25 mouse cellular contexts compared by ENCODE assay signal in the genomic region with DNA sequence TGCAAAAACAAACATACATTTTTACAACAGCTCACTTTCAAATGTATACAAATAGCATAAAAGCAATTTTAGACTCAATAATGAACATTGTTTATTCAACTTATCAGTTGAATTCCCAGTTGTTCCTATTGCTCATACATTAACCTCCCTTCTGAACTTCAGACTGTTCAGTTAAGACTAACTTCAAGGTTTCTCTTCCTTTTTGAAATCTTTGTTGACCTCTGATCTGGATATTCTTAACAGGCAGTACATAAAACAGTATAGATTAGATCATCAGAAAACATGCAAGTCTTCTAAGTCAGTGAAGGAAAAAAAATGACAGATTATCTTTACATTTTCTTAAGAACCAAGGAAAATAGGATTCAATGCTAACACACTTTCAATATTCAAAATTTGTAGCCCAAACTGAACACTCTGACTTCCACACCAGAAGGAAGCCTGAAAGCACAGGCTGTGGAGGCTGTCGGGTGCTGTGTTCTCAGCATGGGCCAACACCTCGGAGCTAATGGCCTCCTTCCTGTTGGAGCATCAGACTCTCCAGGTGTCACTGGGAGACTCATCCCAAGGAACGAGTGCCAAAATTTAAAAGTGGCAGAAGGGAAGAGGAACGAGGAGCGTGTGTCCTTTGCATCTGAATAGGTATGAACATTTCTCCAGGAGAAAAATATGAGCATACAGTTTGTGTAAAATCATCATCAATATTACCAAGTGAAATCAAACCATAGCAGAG. TPM values are rescaled to one million over a fixed set of nuclear protein-coding genes. Genes with fewer than 3 reads are reported as not detected.
A peak's percentile ranks its signal among the peaks of the same experiment; 100 is the strongest.
DNase-seq lines count a peak whose midpoint lies in the region; ATAC-seq and TF ChIP-seq lines count a peak whose summit lies in the region.
"Had no signal": no experiment of that assay in that cellular context is flagged by ENCODE, and none has a peak within 500 bp of the region (broad histone marks: within the 10 kb centered on the region; RNA-seq: fewer than 3 reads in every experiment).

No protein-coding gene starts in this region.

- no peaks in the 10 kb centered on the region for H3K36me3 ChIP-seq in midbrain, postnatal 0 days (ENCODE audit: insufficient read depth, low read length)
- H3K36me3 ChIP-seq in liver, postnatal 0 days (replicated peaks; ENCODE audit: insufficient read depth, low read length), result no peaks in the 10 kb centered on the region
- H3K36me3 ChIP-seq: forebrain, embryonic 15.5 days; G1E; heart, embryonic 13.5 days; limb, embryonic 13.5 days; liver, embryonic 13.5 days; midbrain, embryonic 13.5 days had no signal

- peak; percentile 43 for DNase-seq in left cerebral cortex, postnatal 4 days
- DNase-seq in left cerebral cortex, postnatal 10 days (ENCODE audit: extremely low spot score in 1 of 2, low spot score in 2 of 2), result no peak
- DNase-seq in cerebellum, adult 8-10 months, result peak; percentile 76
- DNase-seq in cerebellum, postnatal 36 days, result peak; percentile 79 to 82
- DNase-seq in midbrain, postnatal 0 days (ENCODE audit: low spot score), result no peak
- DNase-seq in liver, postnatal 0 days, result no peak
- no peak for DNase-seq in liver
- DNase-seq: adrenal gland, adult 8-10 months; B cell, adult 2 months; gastrocnemius, postnatal 25 days; heart, adult 18-20 months; heart, postnatal 14 days; kidney, adult 18-20 months; liver, embryonic 13.5 days; lung, embryonic 14.5 days; lung, postnatal 36 days; spleen, adult 18-20 months had no signal

- no peak overlapping the region for H3K4me3 ChIP-seq in midbrain, postnatal 0 days (ENCODE audit: low read depth, low read length)
- H3K4me3 ChIP-seq in liver, postnatal 0 days (ENCODE audit: low read depth, low read length), result no peak overlapping the region
- H3K4me3 ChIP-seq: forebrain, embryonic 15.5 days; heart, embryonic 13.5 days; limb, embryonic 13.5 days; liver, embryonic 13.5 days; megakaryocyte, embryonic 14.5 days; midbrain, embryonic 13.5 days had no signal

- no peak overlapping the region for H3K9ac ChIP-seq in midbrain, postnatal 0 days (replicated peaks; ENCODE audit: low read length, poor library complexity, severe bottlenecking)
- no peak overlapping the region for H3K9ac ChIP-seq in liver, postnatal 0 days (replicated peaks)
- H3K9ac ChIP-seq: forebrain, embryonic 15.5 days; heart, embryonic 13.5 days; limb, embryonic 13.5 days; liver, embryonic 13.5 days; lung, embryonic 14.5 days; midbrain, embryonic 13.5 days had no signal

- no peak overlapping the region for H3K4me2 ChIP-seq in midbrain, postnatal 0 days (ENCODE audit: low read depth, low read length, poor library complexity, severe bottlenecking)
- no peak overlapping the region for H3K4me2 ChIP-seq in liver, postnatal 0 days (ENCODE audit: low read depth, low read length)
- H3K4me2 ChIP-seq: forebrain, embryonic 15.5 days; heart, embryonic 13.5 days; limb, embryonic 13.5 days; liver, embryonic 13.5 days; lung, embryonic 14.5 days; midbrain, embryonic 13.5 days had no signal

- no peak for TF ChIP-seq CTCF in midbrain, postnatal 0 days (IDR thresholded peaks at IDR 0.05)
- TF ChIP-seq CTCF in liver, postnatal 0 days (IDR thresholded peaks at IDR 0.05; ENCODE audit: low read depth), result no peak

- no peak for TF ChIP-seq EP300 in liver, postnatal 0 days (IDR thresholded peaks at IDR 0.05; ENCODE audit: low read depth)

- WGBS in midbrain, postnatal 0 days, result 78% methylated on average over 5 of the region's 5 CpGs
- 62% methylated on average over 5 of the region's 5 CpGs for WGBS in liver, postnatal 0 days (ENCODE audit: insufficient replicate concordance)

- H3K27me3 ChIP-seq in midbrain, postnatal 0 days (ENCODE audit: insufficient read depth, low read length), result no peaks in the 10 kb centered on the region
- no peaks in the 10 kb centered on the region for H3K27me3 ChIP-seq in liver, postnatal 0 days (ENCODE audit: insufficient read depth, low read length)
- H3K27me3 ChIP-seq: CH12.LX; forebrain, embryonic 15.5 days; heart, embryonic 13.5 days; limb, embryonic 13.5 days; liver, embryonic 13.5 days; megakaryocyte, embryonic 14.5 days; midbrain, embryonic 13.5 days had no signal

- ATAC-seq in midbrain, postnatal 0 days (ENCODE audit: low FRiP score), result no peak
- no peak for ATAC-seq in liver, postnatal 0 days
- ATAC-seq: forebrain, embryonic 15.5 days; hindbrain, postnatal 0 days; midbrain, embryonic 13.5 days had no signal

- H3K9me3 ChIP-seq in midbrain, postnatal 0 days (ENCODE audit: low read length), result no peaks in the 10 kb centered on the region
- H3K9me3 ChIP-seq in liver, postnatal 0 days (ENCODE audit: low read length), result no peaks in the 10 kb centered on the region
- H3K9me3 ChIP-seq: forebrain, embryonic 15.5 days; G1E; heart, embryonic 13.5 days; limb, embryonic 13.5 days; liver, embryonic 13.5 days; megakaryocyte, embryonic 14.5 days; midbrain, embryonic 13.5 days had no signal

- no peaks in the 10 kb centered on the region for H3K4me1 ChIP-seq in midbrain, postnatal 0 days (ENCODE audit: insufficient read depth, low read length)
- no peaks in the 10 kb centered on the region for H3K4me1 ChIP-seq in liver, postnatal 0 days (ENCODE audit: insufficient read depth)
- H3K4me1 ChIP-seq: heart, embryonic 13.5 days; limb, embryonic 13.5 days; liver, embryonic 13.5 days; megakaryocyte, embryonic 14.5 days; midbrain, embryonic 13.5 days had no signal

- intact Hi-C loops in left cerebral cortex, postnatal 4 days (cut with DNase I), result no loop called here
- intact Hi-C loops in left cerebral cortex, postnatal 10 days (cut with DNase I), result no loop called here

- H3K27ac ChIP-seq in midbrain, postnatal 0 days (ENCODE audit: low read depth, low read length), result no peak overlapping the region
- no peak overlapping the region for H3K27ac ChIP-seq in liver, postnatal 0 days (ENCODE audit: low read depth)
- H3K27ac ChIP-seq: forebrain, embryonic 15.5 days; heart, embryonic 13.5 days; hindbrain, postnatal 0 days; limb, embryonic 13.5 days; liver, embryonic 13.5 days; midbrain, embryonic 13.5 days had no signal

RNA-seq across cellular contexts. Expression of gene Gria2, which starts 33.0 kb away (rescaled TPM):
- total RNA-seq in left cerebral cortex, postnatal 4 days (2021), result 100 to 1,000 TPM; 383 to 396 TPM
- 100 to 1,000 TPM; 446 to 449 TPM for total RNA-seq in left cerebral cortex, postnatal 10 days (2021)
- 195 and 220 TPM in 2 replicates for total RNA-seq in midbrain, postnatal 0 days (2014; rRNA removed)
- 192 and 207 TPM in 2 replicates for polyA plus RNA-seq in midbrain, postnatal 0 days (2015; fragmentation: Nextera tagmentation; extraction: Ambion mirVana)
- not detected in 2 replicates for polyA plus RNA-seq in liver, postnatal 0 days (2015; fragmentation: Nextera tagmentation; extraction: Ambion mirVana)
- total RNA-seq: CH12.LX had no signal
- polyA plus RNA-seq: G1E had no signal

Comparison
In these comparisons a context has a peak if more than half of its experiments do, and no peak if none do; other contexts are left out.
1. DNase-seq: peak in left cerebral cortex, postnatal 4 days (single experiment), cerebellum, adult 8-10 months (single experiment) and cerebellum, postnatal 36 days (2 of 2); none in left cerebral cortex, postnatal 10 days (0 of 2), midbrain, postnatal 0 days (single experiment), liver, postnatal 0 days (single experiment) and liver (single experiment).